Mouse (Mus musculus) forebrain, embryonic 14.5 days (tissue): ENCODE measurements around the gene Jazf1. TPM values are rescaled to one million over a fixed set of nuclear protein-coding genes. Genes with fewer than 3 reads are reported as not detected.

ENCODE experiments used
- ATAC-seq: fragments of 200-750 bp; cut with Nextera tagmentation; 2 replicates; pipeline ENCODE4 v1.8.0; 2017; ENCODE audit warnings: mild to moderate bottlenecking, moderate library complexity
- DNase-seq: peaks from one replicate; pipeline ENCODE4 v3.0.0-alpha.2; 2015; ENCODE audit warnings: low spot score
- H3K27ac ChIP-seq: fragments of 300-500 bp; sonication (generic); 2 replicates; pipeline ENCODE4 v1.5.1; 2014; ENCODE audit warnings: low read depth, mild to moderate bottlenecking, control low read depth, low read length, moderate library complexity
- H3K27me3 ChIP-seq: fragments of 300-500 bp; sonication (generic); replicated peaks from 2 replicates; pipeline ENCODE4 v1.6.1; 2014; ENCODE audit warnings: low read length, control low read depth, mixed read lengths; ENCODE audit not compliant: control insufficient read depth, insufficient read depth
- H3K36me3 ChIP-seq: fragments of 300-500 bp; sonication (generic); 2 replicates; pipeline ENCODE4 v1.6.1; 2014; ENCODE audit warnings: low read length, control low read depth; ENCODE audit not compliant: control insufficient read depth, insufficient read depth
- H3K4me1 ChIP-seq: fragments of 300-500 bp; sonication (generic); 2 replicates; pipeline ENCODE4 v1.6.1; 2014; ENCODE audit warnings: antibody characterized with exemption, low read length, control low read depth; ENCODE audit not compliant: control insufficient read depth, insufficient read depth
- H3K4me2 ChIP-seq: fragments of 300-500 bp; sonication (generic); 2 replicates; pipeline ENCODE4 v1.6.1; 2014; ENCODE audit warnings: mild to moderate bottlenecking, control low read depth, low read length
- H3K4me3 ChIP-seq: fragments of 300-500 bp; sonication (generic); 2 replicates; pipeline ENCODE4 v1.5.1; 2014; ENCODE audit warnings: low read depth, low read length, control low read depth
- H3K9ac ChIP-seq: fragments of 300-500 bp; sonication (generic); 2 replicates; pipeline ENCODE4 v1.6.1; 2014; ENCODE audit warnings: mild to moderate bottlenecking, low read length, control low read depth, moderate library complexity
- H3K9me3 ChIP-seq: fragments of 300-500 bp; sonication (generic); replicated peaks from 2 replicates; pipeline ENCODE4 v1.6.1; 2016; ENCODE audit warnings: low read length, control low read depth, mixed read lengths; ENCODE audit not compliant: control insufficient read depth
- WGBS: fragments of 180-500 bp; shearing (Covaris S2); extraction: QIAGEN DNeasy Blood & Tissue Kit; methylation state at CpG from one replicate; pipeline ENCODE4 v1.1.7; 2014; 5-methylcytosine and 5-hydroxymethylcytosine counted together
- polyA plus RNA-seq: library from polyadenylated mRNA; unstranded; fragments of >200 nt; fragmentation: Nextera tagmentation; extraction: Ambion mirVana; gene quantifications from 2 replicates; pipeline ENCODE4 v1.2.1, GENCODE M21; 2014

Gene Jazf1
- polyA plus RNA-seq, 1 experiment from 2014 or later = 22.0 TPM

DNA sequence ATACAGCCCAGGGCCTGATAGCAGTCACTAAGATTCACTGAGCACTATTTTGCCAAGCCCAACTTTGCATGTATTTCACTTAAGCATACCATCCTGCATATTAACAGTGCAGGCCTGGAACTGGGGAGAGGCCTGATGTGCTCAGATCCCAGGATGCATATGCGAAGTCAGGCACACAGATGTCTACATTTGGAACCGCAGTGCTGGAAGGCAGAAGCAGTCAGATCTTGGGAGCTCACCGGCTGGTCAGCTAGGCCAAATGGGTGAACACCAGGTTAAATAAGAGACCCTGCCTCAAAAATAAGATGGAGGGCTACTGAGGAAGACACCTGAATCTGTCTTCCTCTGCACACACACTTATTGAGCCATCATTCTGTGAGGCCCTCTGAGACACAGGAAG, 113.6 kb downstream of the Jazf1 start:
- ATAC-seq = no peak
- Histone ChIP-seq H3K27ac (no peak overlapping the region), H3K36me3 (no peaks in the 10 kb centered on the region), H3K9me3 (no peaks in the 10 kb centered on the region), H3K4me3 (no peak overlapping the region), H3K9ac (no peak overlapping the region), H3K27me3 (no peaks in the 10 kb centered on the region), H3K4me2 (no peak overlapping the region), H3K4me1 (peaks cover 12% of the 10 kb centered on the region; the same call in 1 of the 2 replicates)
- WGBS = 98% methylated on average over 3 of the region's 3 CpGs
- no peak for DNase-seq

DNA sequence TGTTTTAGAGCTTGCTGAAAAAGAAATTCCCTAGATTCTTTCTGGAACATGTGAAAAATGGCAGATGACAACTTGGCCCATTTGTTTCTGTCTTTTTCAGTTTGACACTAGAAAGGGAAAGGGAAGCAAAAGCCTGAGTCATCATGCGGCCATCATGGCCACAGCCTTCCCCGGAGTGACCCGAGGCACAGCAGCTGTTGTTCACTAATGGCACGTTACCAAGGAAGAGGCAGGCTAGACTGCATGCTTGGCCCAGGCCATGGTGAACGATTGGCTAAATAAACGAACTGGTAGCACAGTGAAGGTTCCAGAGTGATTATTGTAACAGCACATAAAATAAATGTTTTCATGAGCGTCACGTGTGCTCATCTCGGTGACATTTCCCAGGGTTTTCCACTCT, 114.0 kb downstream of the Jazf1 start:
- Histone ChIP-seq H3K9ac (no peak overlapping the region), H3K9me3 (no peaks in the 10 kb centered on the region), H3K4me3 (no peak overlapping the region), H3K4me1 (peaks cover 12% of the 10 kb centered on the region; the same call in 1 of the 2 replicates), H3K36me3 (no peaks in the 10 kb centered on the region), H3K4me2 (no peak overlapping the region), H3K27me3 (no peaks in the 10 kb centered on the region), H3K27ac (no peak overlapping the region)
- no peak for ATAC-seq
- 86% methylated on average over 9 of the region's 9 CpGs for WGBS
- DNase-seq = no peak

DNA sequence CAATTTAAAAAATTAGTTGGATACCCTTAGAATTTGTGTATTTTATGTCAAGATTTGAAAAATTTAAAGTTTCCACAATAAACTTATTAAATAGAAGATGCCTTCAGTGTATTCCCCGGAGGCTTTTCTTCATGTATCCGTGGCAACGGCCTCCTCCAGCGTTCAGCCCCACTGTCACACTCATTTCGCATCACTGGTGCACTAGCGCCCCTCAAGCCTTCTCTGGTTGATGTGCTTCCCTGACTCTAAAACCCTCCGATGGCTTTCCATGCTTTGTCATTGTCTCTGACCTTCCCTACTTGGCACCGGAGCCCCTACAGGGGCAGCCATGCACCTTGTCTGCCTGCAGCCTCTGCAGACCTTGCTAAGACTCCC, 115.9 kb downstream of the Jazf1 start:
- H3K9ac ChIP-seq = no peak overlapping the region
- no peak overlapping the region for H3K27ac ChIP-seq
- peak; percentile 49 for DNase-seq
- H3K4me2 ChIP-seq = no peak overlapping the region
- no peaks in the 10 kb centered on the region for H3K9me3 ChIP-seq
- H3K27me3 ChIP-seq = no peaks in the 10 kb centered on the region
- H3K4me3 ChIP-seq = no peak overlapping the region
- WGBS = 50% methylated on average over 8 of the region's 8 CpGs
- ATAC-seq = peak; percentile 34; the same call in 1 of the 2 replicates
- H3K36me3 ChIP-seq = no peaks in the 10 kb centered on the region
- peaks cover 12% of the 10 kb centered on the region; the same call in 1 of the 2 replicates for H3K4me1 ChIP-seq

DNA sequence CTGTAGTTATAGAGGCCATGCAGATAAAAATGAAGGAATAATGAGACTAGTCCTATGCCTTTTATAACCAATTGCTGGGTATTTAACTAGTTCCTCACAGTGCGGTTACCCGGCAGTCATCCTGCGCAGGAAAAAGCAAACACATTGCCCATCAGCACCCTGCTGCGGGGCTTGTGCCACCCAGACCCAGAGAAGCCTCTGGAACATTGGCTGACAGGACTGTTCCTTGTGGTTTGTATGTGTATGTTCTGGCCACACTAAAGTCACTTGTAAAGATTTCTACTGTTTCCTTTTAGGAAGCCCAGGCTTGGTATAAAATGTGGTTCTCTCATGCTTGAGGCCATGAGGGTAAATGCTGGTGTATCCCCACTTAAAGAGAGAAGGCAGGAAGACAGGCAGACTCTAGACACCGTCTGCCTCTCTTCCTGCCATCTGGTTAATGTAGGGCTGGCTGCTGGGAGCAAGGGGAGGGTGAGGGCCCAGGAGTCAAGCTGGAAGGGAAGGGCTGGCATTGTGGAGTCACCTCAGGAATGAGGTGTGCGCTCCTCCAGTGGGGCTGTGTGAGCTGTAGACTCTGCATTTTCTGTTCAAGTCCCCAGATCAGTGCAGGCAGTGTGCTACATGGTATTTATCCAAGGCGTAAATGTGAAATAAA, 116.4 kb downstream of the Jazf1 start:
- DNase-seq = peak; percentile 33
- no peak overlapping the region for H3K4me2 ChIP-seq
- no peaks in the 10 kb centered on the region for H3K36me3 ChIP-seq
- H3K27ac ChIP-seq = no peak overlapping the region
- peaks cover 12% of the 10 kb centered on the region; the same call in 1 of the 2 replicates for H3K4me1 ChIP-seq
- 80% methylated on average over 7 of the region's 7 CpGs for WGBS
- no peak overlapping the region for H3K9ac ChIP-seq
- peak; percentile 62 for ATAC-seq
- H3K27me3 ChIP-seq = no peaks in the 10 kb centered on the region
- H3K4me3 ChIP-seq = no peak overlapping the region
- no peaks in the 10 kb centered on the region for H3K9me3 ChIP-seq

DNA sequence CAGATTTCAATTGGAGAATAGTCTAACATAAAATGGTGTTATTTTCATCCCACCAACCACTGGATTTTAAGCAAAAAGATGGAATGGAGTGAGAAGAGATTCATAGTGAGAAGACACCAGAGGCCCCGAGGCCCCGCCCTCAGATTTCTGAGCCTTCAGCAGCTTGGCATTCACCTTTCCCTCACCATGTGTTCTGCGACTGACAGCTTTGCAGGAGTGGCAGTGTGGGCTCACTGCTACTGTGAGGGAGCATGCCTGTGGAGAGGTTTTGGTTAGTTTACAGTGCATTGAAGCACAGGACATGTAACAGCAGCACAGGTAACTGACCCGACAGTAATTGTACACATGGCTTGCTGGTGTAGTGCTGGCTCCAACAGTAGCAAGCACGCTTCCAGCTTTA, 118.1 kb downstream of the Jazf1 start:
- DNase-seq (peak; percentile 37), ATAC-seq (no peak)
- H3K4me3 ChIP-seq = no peak overlapping the region
- H3K27me3 ChIP-seq = no peaks in the 10 kb centered on the region
- H3K4me1 ChIP-seq = peaks cover 12% of the 10 kb centered on the region; the same call in 1 of the 2 replicates
- no peak overlapping the region for H3K9ac ChIP-seq
- H3K9me3 ChIP-seq = no peaks in the 10 kb centered on the region
- no peaks in the 10 kb centered on the region for H3K36me3 ChIP-seq
- no peak overlapping the region for H3K27ac ChIP-seq
- WGBS = 76% methylated on average over 5 of the region's 5 CpGs
- H3K4me2 ChIP-seq = no peak overlapping the region

DNA sequence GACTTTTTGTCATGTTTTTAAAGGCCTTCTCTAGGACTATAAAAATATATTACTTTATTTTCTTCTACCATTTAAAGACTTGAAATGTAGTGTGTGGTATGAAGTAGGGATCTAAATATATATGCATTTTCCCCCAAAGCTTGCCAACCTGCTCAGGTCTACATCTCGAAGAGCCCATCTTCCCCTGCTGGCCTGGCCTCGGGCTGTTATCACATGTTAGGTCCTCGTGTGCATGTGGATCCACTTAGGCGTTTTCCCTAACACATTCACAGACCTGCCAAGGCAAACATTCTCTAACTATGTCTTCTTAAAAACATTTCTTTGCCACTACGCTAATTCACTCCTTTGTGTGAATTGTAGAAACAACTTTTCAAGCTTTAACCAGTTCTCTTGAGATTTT, 125.9 kb downstream of the Jazf1 start:
- Histone ChIP-seq H3K36me3 (no peaks in the 10 kb centered on the region), H3K27me3 (no peaks in the 10 kb centered on the region), H3K9ac (no peak overlapping the region), H3K4me2 (no peak overlapping the region), H3K4me1 (peaks cover 7% of the 10 kb centered on the region), H3K9me3 (no peaks in the 10 kb centered on the region), H3K4me3 (no peak overlapping the region), H3K27ac (no peak overlapping the region)
- WGBS = 84% methylated on average over 5 of the region's 5 CpGs
- ATAC-seq = no peak
- no peak for DNase-seq

DNA sequence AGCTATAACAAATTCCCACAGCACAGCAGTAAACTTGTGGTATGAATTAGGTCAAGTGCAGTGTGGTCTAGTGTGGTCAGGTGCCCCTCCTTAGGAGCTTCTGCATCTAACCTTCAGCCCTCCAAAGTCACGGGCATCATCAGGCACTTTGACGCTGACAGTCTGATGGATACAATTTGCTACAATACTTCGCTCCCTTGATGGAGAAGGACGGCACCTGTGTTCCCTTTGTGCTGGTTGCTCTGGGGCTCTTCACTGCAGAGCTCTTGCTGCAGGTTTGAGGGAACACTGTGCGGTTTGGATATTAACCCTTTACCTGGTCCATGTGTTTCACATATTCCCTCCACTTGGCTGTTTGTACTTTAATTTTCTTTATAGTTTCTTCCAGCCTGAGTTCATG, 126.3 kb downstream of the Jazf1 start:
- WGBS = 69% methylated on average over 5 of the region's 5 CpGs
- Histone ChIP-seq H3K36me3 (no peaks in the 10 kb centered on the region), H3K4me3 (no peak overlapping the region), H3K27ac (no peak overlapping the region), H3K4me2 (no peak overlapping the region), H3K9ac (no peak overlapping the region), H3K4me1 (peaks cover 7% of the 10 kb centered on the region), H3K27me3 (no peaks in the 10 kb centered on the region), H3K9me3 (no peaks in the 10 kb centered on the region)
- DNase-seq (no peak), ATAC-seq (no peak)

DNA sequence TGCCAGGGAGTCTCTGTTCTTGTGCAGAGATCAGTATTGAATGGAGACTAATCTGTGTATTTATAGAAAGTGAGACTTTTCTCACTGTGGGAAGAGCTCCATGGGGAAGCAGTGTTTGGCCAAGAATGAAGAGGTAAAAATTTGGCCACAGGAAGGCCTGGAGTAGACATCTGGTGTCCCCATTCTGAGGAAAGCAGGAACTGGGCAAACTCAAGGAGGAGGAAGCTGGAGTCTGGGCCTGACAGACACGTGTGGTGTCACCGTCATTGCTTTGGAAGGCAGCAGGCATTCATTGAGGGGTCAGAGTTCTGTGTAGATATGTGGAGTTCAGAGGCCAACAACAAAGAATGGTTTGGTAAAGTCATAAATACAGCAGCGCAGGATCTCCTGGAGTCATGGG, 130.5 kb downstream of the Jazf1 start:
- ATAC-seq = no peak
- H3K4me3 ChIP-seq = no peak overlapping the region
- no peak overlapping the region for H3K4me2 ChIP-seq
- DNase-seq = no peak
- H3K27me3 ChIP-seq = no peaks in the 10 kb centered on the region
- H3K27ac ChIP-seq = no peak overlapping the region
- H3K36me3 ChIP-seq = no peaks in the 10 kb centered on the region
- 71% methylated on average over 3 of the region's 3 CpGs for WGBS
- H3K9ac ChIP-seq = no peak overlapping the region
- peaks cover 18% of the 10 kb centered on the region for H3K4me1 ChIP-seq
- H3K9me3 ChIP-seq = no peaks in the 10 kb centered on the region

DNA sequence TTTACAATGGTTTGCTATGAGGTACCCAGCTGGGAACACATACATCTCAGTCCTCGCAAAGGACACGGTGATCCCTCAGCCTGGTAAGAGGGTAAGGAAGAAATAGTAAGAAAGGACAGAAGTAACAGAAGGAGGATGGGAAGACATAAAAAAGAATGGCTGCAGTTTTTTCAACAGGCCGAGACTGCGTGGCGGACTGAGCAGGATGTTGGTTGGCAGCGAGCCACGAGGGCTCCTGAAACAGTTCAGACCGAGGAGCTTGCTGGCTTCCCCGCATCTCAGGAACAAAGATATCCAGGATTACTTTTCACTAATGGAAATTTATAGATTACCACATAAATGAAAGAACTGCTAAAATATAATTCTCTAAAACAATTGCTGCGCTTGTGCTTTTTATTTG, 131.4 kb downstream of the Jazf1 start:
- Histone ChIP-seq H3K4me2 (no peak overlapping the region), H3K9ac (no peak overlapping the region), H3K4me1 (peaks cover 23% of the 10 kb centered on the region), H3K36me3 (no peaks in the 10 kb centered on the region), H3K27me3 (no peaks in the 10 kb centered on the region), H3K9me3 (no peaks in the 10 kb centered on the region), H3K27ac (no peak overlapping the region), H3K4me3 (no peak overlapping the region)
- ATAC-seq (no peak), DNase-seq (peak; percentile 82)
- 37% methylated on average over 10 of the region's 10 CpGs for WGBS
